Mouse (Mus musculus) ES-E14 (cell line): ENCODE measurements around the gene Ern2.

Source experiments
- CHD2 ChIP-seq: IDR thresholded peaks from 2 replicates; pipeline ENCODE4 v1.6.1; 2014; ENCODE audit warnings: mild to moderate bottlenecking, low read depth, low read length, inconsistent platforms
- HCFC1 ChIP-seq: IDR thresholded peaks from 2 replicates; pipeline ENCODE4 v1.6.1; 2012; ENCODE audit warnings: low read length, inconsistent platforms, borderline replicate concordance; ENCODE audit not compliant: insufficient read depth
- ZC3H11A ChIP-seq: IDR thresholded peaks from 2 replicates; pipeline ENCODE4 v1.6.1; 2012; ENCODE audit warnings: low read depth, mild to moderate bottlenecking, inconsistent platforms, low read length, borderline replicate concordance
- ZNF384 ChIP-seq: IDR thresholded peaks from 2 replicates; pipeline ENCODE4 v1.6.1; 2012; ENCODE audit warnings: low read depth, low read length, inconsistent platforms

GRCm38 (mm10) chr7:122203936-122204335 is 17.9 kb upstream of the Ern2 start:
- TF ChIP-seq CHD2 (no peak), ZC3H11A (no peak), HCFC1 (no peak), ZNF384 (no peak)
